Mouse (Mus musculus) midbrain, postnatal 0 days (tissue): ENCODE measurements around the gene Actn1. TPM values are rescaled to one million over a fixed set of nuclear protein-coding genes. Genes with fewer than 3 reads are reported as not detected.

Source experiments
- ATAC-seq: fragments of 200-750 bp; cut with Nextera tagmentation; 2 replicates; pipeline ENCODE4 v1.8.0; 2017; ENCODE audit warnings: moderate number of reproducible peaks, mild to moderate bottlenecking, moderate TSS enrichment, moderate library complexity; ENCODE audit not compliant: low FRiP score
- DNase-seq: peaks from one replicate; pipeline ENCODE4 v3.0.0-alpha.2; 2015; ENCODE audit warnings: low spot score
- H3K27ac ChIP-seq: fragments of 300-500 bp; sonication (generic); 2 replicates; pipeline ENCODE4 v1.5.1; 2014; ENCODE audit warnings: low read depth, mild to moderate bottlenecking, low read length, mixed read lengths
- H3K27me3 ChIP-seq: fragments of 300-500 bp; sonication (generic); 2 replicates; pipeline ENCODE4 v1.6.1; 2014; ENCODE audit warnings: low read length, control low read depth, mixed read lengths; ENCODE audit not compliant: insufficient read depth
- H3K36me3 ChIP-seq: fragments of 300-500 bp; sonication (generic); 2 replicates; pipeline ENCODE4 v1.6.1; 2014; ENCODE audit warnings: low read length, control low read depth, mixed read lengths; ENCODE audit not compliant: insufficient read depth
- H3K4me1 ChIP-seq: fragments of 300-500 bp; sonication (generic); 2 replicates; pipeline ENCODE4 v1.6.1; 2014; ENCODE audit warnings: mild to moderate bottlenecking, control low read depth, antibody characterized with exemption, low read length, mixed read lengths; ENCODE audit not compliant: insufficient read depth
- H3K4me2 ChIP-seq: fragments of 300-500 bp; sonication (generic); 2 replicates; pipeline ENCODE4 v1.6.1; 2014; ENCODE audit warnings: low read depth, mild to moderate bottlenecking, low read length, mixed read lengths; ENCODE audit not compliant: poor library complexity, severe bottlenecking
- H3K4me3 ChIP-seq: fragments of 300-500 bp; sonication (generic); 2 replicates; pipeline ENCODE4 v1.5.1; 2014; ENCODE audit warnings: low read depth, mild to moderate bottlenecking, low read length, moderate library complexity
- H3K9ac ChIP-seq: fragments of 300-500 bp; sonication (generic); replicated peaks from 2 replicates; pipeline ENCODE4 v1.6.1; 2014; ENCODE audit warnings: mild to moderate bottlenecking, low read length, moderate library complexity, mixed read lengths; ENCODE audit not compliant: poor library complexity, severe bottlenecking
- H3K9me3 ChIP-seq: fragments of 300-500 bp; sonication (generic); 2 replicates; pipeline ENCODE4 v1.6.1; 2016; ENCODE audit warnings: low read length, control low read depth
- CTCF ChIP-seq: IDR thresholded peaks from 2 replicates; pipeline ENCODE4 v1.5.1; 2016; ENCODE audit warnings: antibody characterized with exemption, mild to moderate bottlenecking
- WGBS: fragments of 180-500 bp; shearing (Covaris S2); extraction: QIAGEN DNeasy Blood & Tissue Kit; methylation state at CpG from one replicate; pipeline ENCODE4 v1.1.7; 2014; 5-methylcytosine and 5-hydroxymethylcytosine counted together
- polyA plus RNA-seq: library from polyadenylated mRNA; unstranded; fragments of >200 nt; fragmentation: Nextera tagmentation; extraction: Ambion mirVana; gene quantifications from 2 replicates; pipeline ENCODE4 v1.2.1, GENCODE M21; 2015
- total RNA-seq: library from RNA; depleted of rRNA; stranded (reverse); fragments of >200 nt; gene quantifications from 2 replicates; pipeline ENCODE4 v1.2.3, GENCODE M21; 2014

Gene Actn1
- total and polyA plus RNA-seq, 2 experiments from 2014 or later = 7.4 to 18.0 TPM

- no peak for TF ChIP-seq CTCF
- H3K4me1 ChIP-seq = no peaks in the 10 kb centered on the region
- H3K4me3 ChIP-seq = no peak overlapping the region
- ATAC-seq (no peak), DNase-seq (no peak)
- WGBS = 90% methylated on average over 5 of the region's 5 CpGs
- no peaks in the 10 kb centered on the region for H3K27me3 ChIP-seq
- no peak overlapping the region for H3K27ac ChIP-seq
- H3K4me2 ChIP-seq = no peak overlapping the region
- no peaks in the 10 kb centered on the region for H3K9me3 ChIP-seq
- H3K9ac ChIP-seq = no peak overlapping the region
- H3K36me3 ChIP-seq = peaks cover 21% of the 10 kb centered on the region; the same call in 1 of the 2 replicates
Observed at GRCm38 (mm10) chr12:80191806-80192205, 68.4 kb downstream of the Actn1 start.

DNA sequence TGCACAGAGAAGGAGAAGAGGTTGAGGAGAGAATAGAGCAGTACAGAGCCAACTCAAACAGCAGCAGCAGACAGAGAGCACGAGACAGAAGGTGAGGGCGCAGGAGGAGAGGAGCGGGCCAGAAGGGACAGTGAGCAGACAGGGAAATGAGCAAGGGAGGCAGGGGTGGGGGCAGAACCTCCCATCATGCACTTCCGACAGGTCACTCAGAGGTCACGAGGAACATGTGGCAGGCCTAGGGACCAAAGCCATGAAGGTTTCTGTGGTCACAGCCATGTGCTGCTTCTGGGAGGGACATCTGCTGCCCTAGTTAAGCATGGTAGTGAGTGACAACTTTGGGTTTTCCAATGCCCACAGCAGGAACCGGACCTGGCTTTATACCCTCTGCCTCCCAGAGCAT lies 68.8 kb downstream of the Actn1 start:
- DNase-seq = peak; percentile 24
- no peaks in the 10 kb centered on the region for H3K4me1 ChIP-seq
- no peak overlapping the region for H3K4me2 ChIP-seq
- no peaks in the 10 kb centered on the region for H3K9me3 ChIP-seq
- peaks cover 21% of the 10 kb centered on the region; the same call in 1 of the 2 replicates for H3K36me3 ChIP-seq
- 90% methylated on average over 6 of the region's 6 CpGs for WGBS
- no peaks in the 10 kb centered on the region for H3K27me3 ChIP-seq
- no peak overlapping the region for H3K9ac ChIP-seq
- no peak for TF ChIP-seq CTCF
- ATAC-seq = no peak
- H3K27ac ChIP-seq = no peak overlapping the region
- no peak overlapping the region for H3K4me3 ChIP-seq

- DNase-seq = peak; percentile 61
- no peak overlapping the region for H3K27ac ChIP-seq
- ATAC-seq = no peak
- no peak overlapping the region for H3K4me2 ChIP-seq
- no peak for TF ChIP-seq CTCF
- H3K4me1 ChIP-seq = no peaks in the 10 kb centered on the region
- no peak overlapping the region for H3K4me3 ChIP-seq
- no peaks in the 10 kb centered on the region for H3K27me3 ChIP-seq
- no peaks in the 10 kb centered on the region for H3K9me3 ChIP-seq
- 84% methylated on average over 10 of the region's 10 CpGs for WGBS
- peaks cover 21% of the 10 kb centered on the region; the same call in 1 of the 2 replicates for H3K36me3 ChIP-seq
- H3K9ac ChIP-seq = no peak overlapping the region
Observed at GRCm38 (mm10) chr12:80190915-80191314, 69.3 kb downstream of the Actn1 start.

DNA sequence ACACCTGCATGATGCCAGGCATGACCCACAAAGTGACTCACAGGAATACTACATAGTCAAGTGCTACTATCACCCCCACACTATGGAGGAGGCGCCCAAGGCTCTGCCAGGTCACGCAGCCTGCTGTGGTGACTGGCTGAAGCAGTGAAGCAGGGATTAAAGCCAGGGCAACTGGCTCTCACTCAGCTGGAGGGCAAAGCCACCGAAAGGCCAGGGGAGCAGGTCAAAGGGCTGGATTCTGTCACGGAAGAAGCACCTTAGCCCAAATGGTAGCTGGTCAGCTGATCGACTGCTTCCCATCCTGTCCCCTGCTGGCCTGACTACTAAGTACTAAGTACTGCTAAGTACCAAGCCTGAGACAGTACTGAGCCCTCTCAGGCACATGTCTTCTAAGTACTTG lies 76.1 kb downstream of the Actn1 start:
- ATAC-seq = no peak
- Histone ChIP-seq H3K27me3 (no peaks in the 10 kb centered on the region), H3K27ac (no peak overlapping the region), H3K9me3 (no peaks in the 10 kb centered on the region), H3K9ac (no peak overlapping the region), H3K4me1 (no peaks in the 10 kb centered on the region), H3K4me2 (no peak overlapping the region), H3K4me3 (no peak overlapping the region), H3K36me3 (peaks cover 23% of the 10 kb centered on the region)
- no peak for TF ChIP-seq CTCF
- no peak for DNase-seq
- WGBS = 89% methylated on average over 5 of the region's 5 CpGs

DNA sequence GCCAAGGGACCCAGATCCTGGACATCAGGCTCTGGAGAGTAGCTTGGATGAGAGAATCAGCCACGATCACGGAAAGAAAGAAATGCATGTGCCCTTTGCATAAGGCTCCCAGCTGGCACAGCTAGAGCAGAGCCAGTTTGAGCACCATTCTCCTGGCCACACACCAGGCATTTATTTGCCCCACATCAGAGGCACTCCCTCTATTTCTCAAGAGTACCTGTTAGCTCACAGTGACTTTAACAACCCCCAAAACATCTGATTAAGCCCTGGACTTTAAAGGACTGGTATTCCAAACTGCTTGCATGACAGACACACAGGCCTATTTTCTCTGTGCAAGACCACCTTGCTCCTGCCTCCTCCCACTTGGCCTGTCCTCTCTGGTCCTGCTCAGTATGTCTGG lies 78.3 kb downstream of the Actn1 start:
- Histone ChIP-seq H3K36me3 (peaks cover 26% of the 10 kb centered on the region), H3K27ac (no peak overlapping the region), H3K4me1 (no peaks in the 10 kb centered on the region), H3K9me3 (no peaks in the 10 kb centered on the region), H3K4me2 (no peak overlapping the region), H3K9ac (no peak overlapping the region), H3K27me3 (no peaks in the 10 kb centered on the region), H3K4me3 (no peak overlapping the region)
- TF ChIP-seq CTCF = no peak
- no peak for ATAC-seq
- 93% methylated on average over 2 of the region's 2 CpGs for WGBS
- DNase-seq = no peak

DNA sequence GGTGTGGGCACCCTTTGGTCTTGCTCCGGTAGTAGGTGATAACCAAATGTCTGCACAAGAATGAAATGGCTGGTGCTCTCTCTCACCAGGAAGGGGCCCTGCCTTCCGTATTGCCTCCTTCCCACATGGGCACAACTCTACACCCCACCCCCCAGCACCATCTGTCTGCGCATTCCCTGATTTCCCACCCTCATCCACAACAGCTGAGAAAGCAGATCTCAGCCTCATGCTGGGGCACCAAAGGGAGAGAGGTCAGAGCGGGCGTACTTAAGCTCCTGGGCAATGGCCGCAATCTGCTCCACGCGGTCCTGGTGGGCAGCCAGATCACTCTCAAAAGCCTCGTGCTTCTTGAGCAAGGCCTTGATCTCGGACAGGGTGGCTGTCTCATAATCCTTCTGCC lies 82.1 kb downstream of the Actn1 start:
- H3K36me3 ChIP-seq = peaks cover 23% of the 10 kb centered on the region
- no peak overlapping the region for H3K9ac ChIP-seq
- no peaks in the 10 kb centered on the region for H3K27me3 ChIP-seq
- TF ChIP-seq CTCF = no peak
- no peak overlapping the region for H3K4me3 ChIP-seq
- ATAC-seq (no peak), DNase-seq (peak; percentile 33)
- H3K4me2 ChIP-seq = no peak overlapping the region
- H3K9me3 ChIP-seq = no peaks in the 10 kb centered on the region
- WGBS = 68% methylated on average over 10 of the region's 10 CpGs
- no peaks in the 10 kb centered on the region for H3K4me1 ChIP-seq
- H3K27ac ChIP-seq = no peak overlapping the region
